Mouse (Mus musculus) kidney, embryonic 14.5 days (tissue): ENCODE measurements at regions not wholly inside any gene's neighbourhood (a gene's known extent, or its start where the extent isn't known, plus 50 kb on each side); places are given as distances from the start of the nearest gene placed in this dataset.
A peak's percentile ranks its signal among the peaks of the same experiment; 100 is the strongest.

Source experiments
- ATAC-seq: fragments of 200-750 bp; cut with Nextera tagmentation; 2 replicates; pipeline ENCODE4 v1.8.0; 2017; ENCODE audit warnings: moderate number of reproducible peaks, mild to moderate bottlenecking, moderate TSS enrichment, moderate library complexity; ENCODE audit not compliant: low FRiP score, low TSS enrichment
- H3K27ac ChIP-seq: fragments of 300-500 bp; sonication (generic); 2 replicates; pipeline ENCODE4 v1.5.1; 2014; ENCODE audit warnings: low read depth, mild to moderate bottlenecking, low read length, moderate library complexity, mixed read lengths
- H3K27me3 ChIP-seq: fragments of 300-500 bp; sonication (generic); 2 replicates; pipeline ENCODE4 v1.6.1; 2014; ENCODE audit warnings: mild to moderate bottlenecking, low read length; ENCODE audit not compliant: control insufficient read depth, insufficient read depth
- H3K36me3 ChIP-seq: fragments of 300-500 bp; sonication (generic); 2 replicates; pipeline ENCODE4 v1.6.1; 2014; ENCODE audit warnings: low read length, mixed read lengths; ENCODE audit not compliant: control insufficient read depth, insufficient read depth
- H3K4me1 ChIP-seq: fragments of 300-500 bp; sonication (generic); 2 replicates; pipeline ENCODE4 v1.6.1; 2014; ENCODE audit warnings: low read length, mixed read lengths; ENCODE audit not compliant: control insufficient read depth, insufficient read depth
- H3K4me2 ChIP-seq: fragments of 300-500 bp; sonication (generic); replicated peaks from 2 replicates; pipeline ENCODE4 v1.6.1; 2014; ENCODE audit warnings: low read depth, mild to moderate bottlenecking, low read length
- H3K4me3 ChIP-seq: fragments of 300-500 bp; sonication (generic); 2 replicates; pipeline ENCODE4 v1.5.1; 2014; ENCODE audit warnings: mild to moderate bottlenecking, low read length
- H3K9ac ChIP-seq: fragments of 300-500 bp; sonication (generic); 2 replicates; pipeline ENCODE4 v1.6.1; 2014; ENCODE audit warnings: low read depth, mild to moderate bottlenecking, low read length, moderate library complexity
- H3K9me3 ChIP-seq: fragments of 300-500 bp; sonication (generic); 2 replicates; pipeline ENCODE4 v1.6.1; 2016; ENCODE audit warnings: low read length; ENCODE audit not compliant: control insufficient read depth
- WGBS: fragments of 180-500 bp; shearing (Covaris S2); extraction: QIAGEN DNeasy Blood & Tissue Kit; methylation state at CpG from one replicate; pipeline ENCODE4 v1.1.7; 2014; 5-methylcytosine and 5-hydroxymethylcytosine counted together

DNA sequence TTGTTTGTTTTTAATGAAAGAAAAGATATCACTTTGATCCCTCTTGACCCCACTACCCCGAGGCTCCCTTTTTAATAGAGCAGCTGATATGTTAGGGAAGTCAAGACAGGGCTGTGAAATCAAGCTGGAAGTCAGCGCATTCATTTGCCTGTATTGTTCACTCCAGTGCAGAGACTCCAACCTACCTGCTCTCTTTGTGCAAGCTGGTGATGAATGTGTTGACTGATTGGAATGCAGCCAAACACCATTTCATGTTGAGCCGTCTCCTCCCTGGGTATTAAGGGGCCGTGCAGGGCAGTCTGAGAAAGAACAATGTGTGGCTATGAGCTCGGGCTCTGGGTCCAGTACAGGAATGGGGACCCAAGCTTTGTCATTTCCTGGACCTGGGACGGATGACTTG lies 557.4 kb upstream of the Zfp462 start:
- no peak overlapping the region for H3K4me3 ChIP-seq
- ATAC-seq, result no peak
- H3K4me1 ChIP-seq, result no peaks in the 10 kb centered on the region
- no peaks in the 10 kb centered on the region for H3K27me3 ChIP-seq
- H3K36me3 ChIP-seq, result no peaks in the 10 kb centered on the region
- no peak overlapping the region for H3K4me2 ChIP-seq
- no peak overlapping the region for H3K27ac ChIP-seq
- no peaks in the 10 kb centered on the region for H3K9me3 ChIP-seq
- no peak overlapping the region for H3K9ac ChIP-seq
- 54% methylated on average over 6 of the region's 6 CpGs for WGBS

DNA sequence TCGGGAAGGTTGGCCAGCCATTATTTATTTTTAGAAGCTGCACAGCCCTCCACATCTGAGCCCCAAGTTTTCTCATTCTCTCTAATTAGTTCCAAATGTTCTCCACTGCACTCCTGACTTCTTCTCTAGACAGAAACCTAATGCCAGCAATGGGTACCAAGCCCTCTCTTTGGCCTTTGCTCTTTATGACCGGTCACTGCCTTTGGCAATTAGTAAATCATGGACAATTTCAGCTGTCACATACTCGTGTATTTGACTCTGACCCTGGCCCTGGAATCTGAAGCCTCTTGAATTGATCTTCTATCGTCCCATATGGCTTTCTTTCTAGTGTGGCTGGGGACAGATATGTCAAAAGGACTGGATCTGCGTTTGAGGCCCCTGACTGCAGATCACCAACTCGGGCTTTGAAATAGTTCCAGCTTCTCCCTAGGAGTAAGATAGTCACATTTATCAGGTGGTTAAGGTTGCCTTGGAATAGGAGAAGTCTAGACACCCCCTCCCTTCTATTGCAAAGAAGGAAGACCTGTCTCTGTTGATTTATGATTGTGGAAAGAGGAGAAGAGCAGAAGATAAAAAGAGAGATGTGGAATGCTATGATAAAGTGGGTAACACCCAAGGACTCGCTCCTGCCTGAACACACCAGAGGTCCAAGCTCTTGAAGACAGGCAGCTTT lies 553.2 kb upstream of the Zfp462 start:
- Histone ChIP-seq H3K27me3 (no peaks in the 10 kb centered on the region), H3K4me1 (no peaks in the 10 kb centered on the region), H3K9ac (no peak overlapping the region), H3K36me3 (no peaks in the 10 kb centered on the region), H3K9me3 (no peaks in the 10 kb centered on the region), H3K4me2 (no peak overlapping the region), H3K27ac (no peak overlapping the region), H3K4me3 (no peak overlapping the region)
- WGBS, result 26% methylated on average over 7 of the region's 7 CpGs
- ATAC-seq, result 0 out of 2 replicates have a peak, but pooled peaks have one; percentile 35

DNA sequence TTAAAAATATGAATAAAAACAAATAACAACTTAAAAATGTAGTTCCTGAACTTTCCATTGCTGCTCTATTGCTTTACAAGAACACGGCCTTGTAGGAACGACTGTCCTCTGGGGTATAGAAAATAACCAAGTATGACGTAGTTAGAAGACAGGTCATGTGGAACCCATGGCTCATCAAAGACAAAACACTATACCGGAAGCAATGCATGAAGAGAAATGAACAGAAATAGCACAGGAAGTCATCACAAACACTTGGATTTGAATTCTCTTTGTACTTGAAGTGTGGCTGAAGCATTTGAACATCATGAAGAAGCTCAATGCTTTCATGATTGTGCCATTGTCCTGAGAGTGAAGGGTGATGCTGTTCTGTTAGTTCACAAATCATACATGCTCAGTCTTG lies 538.7 kb upstream of the Zfp462 start:
- H3K4me3 ChIP-seq, result no peak overlapping the region
- 84% methylated on average over 4 of the region's 4 CpGs for WGBS
- H3K4me1 ChIP-seq, result no peaks in the 10 kb centered on the region
- no peak for ATAC-seq
- H3K9me3 ChIP-seq, result no peaks in the 10 kb centered on the region
- no peak overlapping the region for H3K4me2 ChIP-seq
- no peaks in the 10 kb centered on the region for H3K36me3 ChIP-seq
- no peak overlapping the region for H3K27ac ChIP-seq
- H3K9ac ChIP-seq, result no peak overlapping the region
- H3K27me3 ChIP-seq, result no peaks in the 10 kb centered on the region

DNA sequence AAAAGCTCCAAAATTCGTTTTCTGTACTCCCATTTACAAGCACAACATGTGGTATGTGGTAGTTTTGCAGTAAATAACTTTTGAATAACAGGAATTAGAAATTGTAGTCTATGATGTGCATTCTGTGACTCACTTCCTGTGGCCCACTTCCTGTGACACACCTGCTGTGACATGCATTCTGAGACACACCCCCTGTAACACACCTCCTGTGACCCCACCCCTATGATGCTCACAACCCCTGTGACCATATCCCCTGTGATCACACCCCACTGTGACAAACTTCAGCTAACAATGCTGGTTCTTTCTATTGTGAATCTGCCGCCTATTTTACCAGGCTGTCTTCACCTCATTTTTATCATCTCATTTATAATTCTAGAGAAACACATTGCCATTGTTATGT lies 536.9 kb upstream of the Zfp462 start:
- WGBS, result 53% methylated on average over 2 of the region's 2 CpGs
- Histone ChIP-seq H3K4me3 (no peak overlapping the region), H3K4me1 (no peaks in the 10 kb centered on the region), H3K27me3 (no peaks in the 10 kb centered on the region), H3K36me3 (no peaks in the 10 kb centered on the region), H3K4me2 (no peak overlapping the region), H3K9me3 (no peaks in the 10 kb centered on the region), H3K9ac (no peak overlapping the region), H3K27ac (no peak overlapping the region)
- ATAC-seq, result no peak

DNA sequence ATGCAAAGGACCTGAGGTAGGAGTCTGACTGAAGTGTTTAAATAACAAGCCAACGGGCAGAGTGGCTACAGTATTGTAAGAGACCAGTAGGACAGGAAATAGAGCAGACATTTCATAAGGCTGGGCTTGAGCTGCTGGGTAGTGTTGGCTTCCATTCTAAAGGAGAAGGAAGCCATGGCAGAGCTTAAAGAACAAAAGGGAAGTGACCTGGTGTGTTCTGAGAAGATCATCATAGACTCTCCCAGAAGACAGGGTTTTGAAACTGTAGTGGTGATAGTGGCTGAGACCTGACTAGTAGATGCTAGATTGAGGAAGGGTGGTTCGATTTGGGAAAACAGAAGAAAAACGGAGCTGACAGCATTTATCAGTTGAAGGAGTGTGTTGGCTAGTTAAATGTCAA lies 514.1 kb upstream of the Zfp462 start:
- Histone ChIP-seq H3K9me3 (no peaks in the 10 kb centered on the region), H3K4me3 (no peak overlapping the region), H3K4me1 (no peaks in the 10 kb centered on the region), H3K27me3 (no peaks in the 10 kb centered on the region), H3K9ac (no peak overlapping the region), H3K36me3 (no peaks in the 10 kb centered on the region), H3K4me2 (no peak overlapping the region), H3K27ac (no peak overlapping the region)
- 71% methylated on average over 3 of the region's 3 CpGs for WGBS
- ATAC-seq, result no peak

DNA sequence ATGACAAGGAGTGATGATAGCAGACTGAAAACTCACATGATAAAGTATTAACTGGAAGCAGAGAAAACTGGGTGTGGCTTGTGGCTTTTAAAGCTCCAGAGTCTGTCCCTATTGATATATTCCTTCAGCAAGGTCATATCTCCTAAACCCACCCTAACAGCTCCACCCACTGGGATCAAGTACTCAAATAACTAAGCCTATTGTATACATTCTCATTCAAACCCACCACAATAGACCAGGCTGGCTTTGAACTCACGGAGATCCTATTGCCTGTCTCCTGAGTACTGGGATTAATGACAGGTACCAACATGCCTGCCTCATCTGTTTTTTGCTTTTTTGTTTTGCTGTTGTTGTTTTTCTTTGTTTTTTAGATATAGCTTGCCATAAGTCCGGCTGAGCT lies 484.3 kb upstream of the Zfp462 start:
- ATAC-seq, result no peak

DNA sequence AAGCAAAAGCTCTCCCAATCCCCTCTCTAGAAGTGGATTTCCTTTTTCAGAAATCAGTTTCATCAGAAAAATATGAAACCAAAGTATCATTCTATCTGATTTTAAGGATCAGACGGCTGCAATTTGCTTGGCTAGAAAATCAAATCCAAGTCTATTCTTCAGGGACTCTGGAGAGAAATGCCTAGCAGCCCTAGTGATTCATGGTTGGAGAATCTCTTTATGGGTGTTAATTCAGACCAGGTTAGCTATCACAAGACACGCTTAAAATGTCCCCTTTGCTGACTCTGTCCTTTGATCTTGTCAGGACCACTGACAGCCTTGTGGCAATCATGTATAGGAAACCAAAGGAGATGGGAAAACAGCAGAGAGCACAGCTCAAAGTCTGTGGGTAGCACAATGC lies 475.7 kb upstream of the Zfp462 start:
- H3K4me1 ChIP-seq, result no peaks in the 10 kb centered on the region
- no peaks in the 10 kb centered on the region for H3K36me3 ChIP-seq
- no peak overlapping the region for H3K4me2 ChIP-seq
- H3K27ac ChIP-seq, result no peak overlapping the region
- H3K27me3 ChIP-seq, result no peaks in the 10 kb centered on the region
- no peaks in the 10 kb centered on the region for H3K9me3 ChIP-seq
- ATAC-seq, result no peak
- no peak overlapping the region for H3K4me3 ChIP-seq
- no peak overlapping the region for H3K9ac ChIP-seq
- WGBS, result 70% methylated on average over 2 of the region's 2 CpGs

More for the DNA sequence above, 484.3 kb upstream of the Zfp462 start:
- 79% methylated on average over 2 of the region's 2 CpGs for WGBS
- no peak overlapping the region for H3K4me3 ChIP-seq
- H3K27me3 ChIP-seq, result no peaks in the 10 kb centered on the region
- no peak overlapping the region for H3K27ac ChIP-seq
- no peak overlapping the region for H3K9ac ChIP-seq
- H3K4me1 ChIP-seq, result no peaks in the 10 kb centered on the region
- no peaks in the 10 kb centered on the region for H3K9me3 ChIP-seq
- no peak overlapping the region for H3K4me2 ChIP-seq
- H3K36me3 ChIP-seq, result no peaks in the 10 kb centered on the region

DNA sequence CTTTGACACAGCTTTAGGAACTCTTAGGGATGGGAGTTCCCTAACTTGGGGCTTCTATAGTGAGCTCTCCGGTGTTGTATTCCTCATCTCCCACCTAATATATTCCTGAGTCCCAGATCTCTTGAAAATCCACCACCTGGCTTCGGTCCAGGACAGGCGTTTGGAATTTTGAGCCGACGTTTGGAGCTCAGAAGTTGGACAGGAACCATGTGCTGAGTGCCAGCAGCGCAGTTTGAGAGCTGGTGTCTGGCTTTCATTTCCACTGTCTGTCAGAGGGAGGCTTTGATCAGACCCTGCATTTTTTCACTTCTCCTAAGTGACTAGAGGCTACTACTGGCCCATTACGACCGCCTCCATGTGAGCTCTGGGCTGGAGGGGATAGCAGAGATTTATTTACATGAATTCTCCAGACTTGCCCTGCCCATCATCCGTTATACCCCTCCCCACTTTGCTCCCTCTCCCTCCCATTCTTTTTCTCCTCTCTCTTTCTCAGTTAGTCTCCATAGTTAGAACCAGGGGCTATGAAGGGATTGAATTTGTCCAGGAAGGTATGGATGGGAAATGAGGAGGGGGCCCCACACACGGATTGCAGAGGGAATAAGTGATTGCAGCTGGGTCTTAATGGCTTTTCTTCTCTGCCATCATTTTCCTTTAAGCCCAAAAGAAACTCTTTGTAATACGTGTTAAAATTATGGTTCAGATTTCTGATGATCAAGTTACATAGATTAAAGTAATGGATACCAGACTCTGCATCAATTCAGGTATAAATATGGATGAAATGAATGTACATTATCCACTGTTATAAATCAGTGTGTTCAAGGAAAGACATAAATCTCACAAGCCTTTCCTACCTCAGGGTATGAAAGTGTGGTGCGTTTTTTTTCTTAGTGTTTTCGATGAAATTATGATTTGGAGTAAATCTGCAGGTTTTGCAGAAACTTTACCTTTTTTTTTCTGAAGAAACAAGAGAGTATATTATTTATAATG lies 474.5 kb upstream of the Zfp462 start:
- 58% methylated on average over 13 of the region's 13 CpGs for WGBS
- H3K4me1 ChIP-seq, result no peaks in the 10 kb centered on the region
- no peak overlapping the region for H3K4me2 ChIP-seq
- peak; percentile 43; the same call in 1 of the 2 replicates for ATAC-seq
- no peak overlapping the region for H3K4me3 ChIP-seq
- no peak overlapping the region for H3K9ac ChIP-seq
- H3K36me3 ChIP-seq, result no peaks in the 10 kb centered on the region
- no peaks in the 10 kb centered on the region for H3K27me3 ChIP-seq
- H3K27ac ChIP-seq, result no peak overlapping the region
- H3K9me3 ChIP-seq, result no peaks in the 10 kb centered on the region

DNA sequence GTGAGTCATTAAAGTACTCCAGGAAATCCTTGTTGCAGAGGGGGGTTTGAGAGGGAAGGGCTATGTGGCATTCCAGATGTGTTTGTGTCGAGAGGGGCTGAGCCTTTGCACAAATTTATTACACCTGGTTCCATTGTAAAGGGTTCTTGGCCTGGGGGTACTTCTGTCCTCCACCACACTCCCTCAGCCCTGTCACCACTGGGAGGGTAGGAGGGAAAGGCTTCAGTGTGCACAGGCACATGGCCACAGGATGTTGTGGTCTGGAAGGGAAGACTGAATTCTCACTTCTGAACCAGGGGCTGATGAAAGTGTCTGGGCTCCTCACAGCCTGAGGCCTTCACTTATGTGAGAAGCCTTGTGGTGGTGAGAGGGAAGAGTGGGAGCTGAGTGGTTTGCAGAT lies 473.8 kb upstream of the Zfp462 start:
- no peak for ATAC-seq
- WGBS, result 35% methylated on average over 1 of the region's 1 CpGs
- H3K27me3 ChIP-seq, result no peaks in the 10 kb centered on the region

More for the DNA sequence above, 473.8 kb upstream of the Zfp462 start:
- Histone ChIP-seq H3K4me3 (no peak overlapping the region), H3K9me3 (no peaks in the 10 kb centered on the region), H3K4me2 (no peak overlapping the region), H3K36me3 (no peaks in the 10 kb centered on the region), H3K9ac (no peak overlapping the region), H3K4me1 (no peaks in the 10 kb centered on the region), H3K27ac (no peak overlapping the region)
